Mouse (Mus musculus): Measurements from ENCODE around the gene Imp3.
"Not testable (repeated sequence)": the region's sequence is repeated elsewhere in the genome, so short reads cannot be mapped to it uniquely, and the experiment has no call there.

Imp3 gene

GRCm38 (mm10) chr9:56922746-56923145 lies 14.5 kb upstream of the Imp3 start:
- no peak for DNase-seq (ENCODE audit: low spot score)

- DNase-seq (ENCODE audit: low spot score) = no peak
Observed at GRCm38 (mm10) chr9:56923841-56924650, 13.2 kb upstream of the Imp3 start.

- DNase-seq (ENCODE audit: low spot score) = peak; percentile 47
Observed at GRCm38 (mm10) chr9:56924651-56925027, 12.6 kb upstream of the Imp3 start.

DNA sequence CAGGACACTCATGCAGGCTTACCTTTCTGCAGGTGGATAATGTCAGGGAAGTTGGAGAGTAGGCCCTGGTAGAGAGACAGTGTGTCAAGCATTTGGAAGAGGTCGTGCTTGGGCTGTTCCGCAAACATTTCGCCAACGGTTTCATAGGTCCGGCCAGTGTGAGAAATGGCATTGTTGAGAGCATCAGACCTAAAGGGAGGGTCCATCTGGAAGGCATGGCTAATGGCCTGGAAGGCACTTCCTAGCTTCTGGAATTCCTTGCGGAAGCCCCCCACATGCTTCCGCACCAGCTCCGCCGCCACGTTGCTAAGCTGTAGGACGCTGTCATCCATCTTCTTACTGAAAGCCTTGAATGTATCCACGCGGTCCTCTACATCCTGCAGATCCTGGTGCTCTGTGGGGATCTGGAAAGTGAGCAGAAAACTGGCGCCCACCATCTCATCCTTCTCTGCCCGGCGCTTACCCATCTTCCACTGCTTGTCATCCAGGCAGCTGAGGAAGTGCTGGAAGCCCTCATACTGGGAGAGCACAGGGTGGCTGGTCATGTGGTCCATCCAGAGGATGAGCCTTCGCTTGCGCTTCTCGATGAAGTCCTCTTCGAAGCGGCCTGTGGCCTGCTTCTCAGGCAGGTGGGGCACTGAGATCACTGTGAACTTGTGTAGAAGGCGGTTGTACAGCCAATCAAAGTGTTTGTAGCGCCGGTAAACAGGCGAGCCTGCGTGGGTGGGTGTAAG lies 11.8 kb upstream of the Imp3 start:
- no peak for DNase-seq (ENCODE audit: low spot score)

DNA sequence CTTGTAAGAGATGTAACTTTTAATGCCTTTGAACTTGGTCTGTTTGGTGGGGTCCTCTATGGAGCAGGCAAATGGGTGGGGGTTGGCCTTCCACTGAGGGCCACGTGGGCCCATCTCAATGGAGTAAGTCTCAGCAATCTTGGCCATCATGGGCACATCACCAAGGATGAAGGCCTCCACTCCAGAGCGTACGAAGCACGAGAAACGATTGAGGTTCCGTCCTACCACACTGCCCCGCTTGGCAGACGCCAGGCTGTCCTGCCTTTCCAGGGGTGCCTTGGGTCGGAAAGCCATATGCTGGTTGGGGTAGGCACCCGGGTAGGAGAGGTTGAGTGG lies 11.3 kb upstream of the Imp3 start:
- no peak for DNase-seq (ENCODE audit: low spot score)

DNA sequence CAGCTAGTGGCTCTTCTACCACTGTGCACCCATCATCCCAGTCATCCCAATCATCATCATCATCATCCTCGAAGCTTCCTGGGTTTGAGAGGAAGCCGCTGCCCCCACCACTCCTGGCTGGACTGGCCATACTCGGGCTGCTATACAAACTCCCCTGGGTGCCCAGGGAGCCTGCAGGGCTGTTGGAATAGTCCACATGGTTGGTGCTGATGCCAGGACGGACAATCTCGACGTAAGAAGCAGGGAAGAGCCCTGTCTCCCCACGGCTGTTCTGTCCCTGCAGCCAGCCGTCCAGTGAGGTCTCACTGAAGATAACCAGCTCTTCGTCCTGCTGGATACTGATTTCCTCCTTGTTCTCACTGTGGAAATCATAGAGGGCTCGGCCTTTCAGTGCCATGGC lies 10.9 kb upstream of the Imp3 start:
- DNase-seq (ENCODE audit: low spot score) = no peak

DNA sequence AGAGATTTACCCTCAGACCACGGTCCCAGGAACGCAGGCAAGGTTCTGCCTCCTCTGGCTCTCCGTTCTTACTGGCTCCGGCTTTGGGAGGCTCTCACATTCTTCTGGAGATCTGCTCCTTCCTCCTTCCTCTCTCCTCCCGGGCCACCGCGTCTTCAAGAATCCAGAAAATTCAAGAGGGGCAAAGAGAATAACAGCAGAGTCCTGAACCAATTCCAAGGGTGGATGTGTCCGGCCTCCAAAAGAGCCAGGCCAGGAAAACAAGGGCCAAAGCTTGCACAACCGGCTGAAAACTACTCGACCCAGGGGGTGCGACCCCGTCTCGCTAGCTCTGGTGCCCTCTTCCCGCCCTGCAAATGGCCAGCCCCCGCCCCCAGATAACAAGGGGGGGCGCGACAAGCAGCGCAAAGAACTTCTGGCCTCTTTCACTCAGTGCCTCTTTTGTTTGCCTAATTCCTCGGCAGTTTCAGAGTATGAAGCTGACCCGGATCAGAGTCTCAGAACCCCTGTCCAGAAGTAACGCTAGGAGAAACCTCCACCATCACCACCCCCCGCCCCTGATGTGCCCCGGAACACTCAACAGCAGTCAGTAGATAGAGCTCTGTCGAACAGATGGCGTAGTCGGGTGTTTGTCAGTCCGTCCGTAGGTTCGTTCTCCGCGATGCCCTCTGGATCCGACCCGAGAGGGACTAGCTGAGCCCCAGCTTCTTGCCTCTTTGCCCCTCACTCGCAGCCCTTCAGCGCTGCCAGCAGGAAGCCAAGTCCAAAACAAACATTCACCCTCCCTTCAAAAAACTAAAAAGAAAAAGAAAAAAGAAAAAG lies 9.9 kb upstream of the Imp3 start:
- peak; percentile 63 for DNase-seq (ENCODE audit: low spot score)

DNA sequence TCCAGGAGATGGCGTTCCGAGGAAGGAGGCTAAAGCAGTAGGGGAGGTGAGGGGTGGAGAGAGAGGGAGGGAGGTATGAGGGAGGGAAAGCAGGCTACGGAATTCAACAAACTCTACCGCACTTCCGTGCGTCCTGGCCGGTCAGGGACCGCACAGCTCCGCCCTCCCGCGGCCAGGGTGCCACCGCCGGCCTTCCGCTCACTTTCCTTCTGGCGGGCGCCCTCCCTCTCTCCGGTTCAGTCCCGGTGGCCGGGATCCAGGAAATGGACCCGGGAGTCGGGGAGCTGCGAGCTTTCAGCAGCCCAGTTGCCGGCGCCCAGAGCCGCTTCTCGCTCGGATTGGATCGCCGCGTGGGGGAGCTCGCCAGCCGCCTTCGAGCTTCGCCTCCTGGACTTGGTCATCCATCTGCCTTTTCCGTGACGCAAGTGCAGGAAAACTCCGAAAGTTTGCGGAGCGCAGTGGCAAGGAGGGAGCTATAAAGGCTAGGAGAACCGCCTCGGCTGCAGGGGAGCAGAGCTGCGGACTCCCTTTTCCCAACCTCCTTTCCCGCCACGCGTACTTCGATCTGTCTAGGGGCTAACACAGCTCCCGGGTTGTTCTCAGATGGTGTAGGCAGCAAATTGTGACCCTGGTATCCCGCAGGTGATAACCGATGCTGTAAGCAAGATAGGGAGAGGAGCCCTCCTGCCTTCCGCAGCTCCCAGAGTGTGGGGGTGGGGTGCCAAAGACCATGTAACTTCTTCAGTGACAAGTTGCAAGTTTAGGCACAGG lies 9.0 kb upstream of the Imp3 start, which contains the start of gene Snx33:
Gene Snx33, minus strand, starts transcription at position 331 of the 771 bp plus-strand sequence.
- DNase-seq (ENCODE audit: low spot score) = peak; percentile 92

DNA sequence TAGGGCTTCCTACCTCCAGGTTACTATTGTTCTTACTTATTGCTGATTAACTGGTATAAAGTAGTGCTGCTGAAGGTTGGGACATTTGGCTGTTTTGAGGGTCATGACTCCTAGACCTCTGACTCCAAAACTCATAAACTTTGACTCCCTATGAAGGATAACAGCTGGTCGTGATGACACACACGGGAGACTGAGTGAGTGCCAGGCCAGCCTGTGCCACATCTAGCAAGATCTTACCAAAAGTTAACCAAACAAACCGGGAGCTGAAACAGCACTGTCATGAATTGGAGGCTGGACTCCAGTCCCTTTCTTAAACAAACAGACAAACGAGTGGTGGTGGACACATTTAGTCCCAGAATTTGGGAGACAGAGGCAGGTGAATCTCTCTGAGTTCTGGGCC lies 7.8 kb upstream of the Imp3 start:
- DNase-seq (ENCODE audit: low spot score) = no peak

DNA sequence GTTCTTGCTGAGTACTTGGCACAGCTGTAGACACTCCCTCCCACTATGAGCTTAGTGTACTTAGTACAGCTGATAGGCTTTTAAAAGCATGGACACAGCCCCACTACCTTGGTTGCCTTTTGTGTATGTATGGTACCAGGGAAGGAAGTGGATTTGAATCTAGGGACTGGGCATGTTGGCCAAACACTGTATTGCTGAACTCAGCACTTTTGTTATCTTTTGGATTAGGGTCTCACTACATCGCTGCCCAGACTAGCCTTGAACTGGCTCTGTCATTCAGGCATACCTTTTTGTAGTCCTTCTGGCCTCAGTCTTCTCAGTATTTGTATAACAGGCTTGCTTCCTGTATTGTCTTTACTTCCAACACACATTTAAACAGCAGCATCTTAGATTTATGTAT lies 6.7 kb upstream of the Imp3 start:
- no peak for DNase-seq (ENCODE audit: low spot score)

DNA sequence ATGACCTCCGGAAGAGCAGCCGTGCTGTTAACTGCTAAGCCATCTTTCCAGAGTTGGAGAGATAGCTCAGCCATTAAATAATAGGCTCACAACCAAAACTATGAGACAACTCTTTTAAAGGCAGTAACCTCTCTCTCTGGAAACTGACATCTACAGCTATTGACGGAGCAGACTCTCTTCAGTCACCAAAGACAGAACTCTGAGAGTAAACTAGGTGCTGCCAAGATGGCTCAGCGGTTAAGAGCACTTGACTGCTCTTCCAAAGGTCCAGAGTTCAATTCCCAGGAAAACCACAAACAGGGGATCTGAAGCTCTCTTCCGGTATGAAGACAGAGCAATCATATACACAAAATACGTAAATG lies 433 bp upstream of the Imp3 start:
- no peak for DNase-seq (ENCODE audit: low spot score)

- no peak for DNase-seq (ENCODE audit: low spot score)
Observed at GRCm38 (mm10) chr9:56938374-56938773, 1.1 kb downstream of the Imp3 start.

DNA sequence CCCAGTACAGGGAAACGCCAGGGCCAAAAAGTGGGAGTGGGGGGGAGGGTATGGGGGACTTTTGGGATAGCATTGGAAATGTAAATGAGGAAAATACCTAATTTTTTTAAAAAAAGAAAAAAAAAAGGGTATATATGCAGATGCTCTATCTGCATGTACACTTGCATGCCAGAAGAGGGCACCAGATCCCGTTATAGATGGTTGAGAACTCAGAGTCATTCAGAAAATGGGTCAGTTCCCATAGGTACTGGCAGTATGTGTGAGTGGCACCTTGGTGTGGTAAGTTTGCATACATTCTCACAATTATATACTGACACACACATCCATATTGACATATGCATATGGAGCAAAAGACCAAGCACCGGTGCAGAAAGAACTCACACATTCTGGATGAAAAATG lies 10.2 kb downstream of the Imp3 start:
- DNase-seq (ENCODE audit: low spot score) = peak; percentile 68

DNA sequence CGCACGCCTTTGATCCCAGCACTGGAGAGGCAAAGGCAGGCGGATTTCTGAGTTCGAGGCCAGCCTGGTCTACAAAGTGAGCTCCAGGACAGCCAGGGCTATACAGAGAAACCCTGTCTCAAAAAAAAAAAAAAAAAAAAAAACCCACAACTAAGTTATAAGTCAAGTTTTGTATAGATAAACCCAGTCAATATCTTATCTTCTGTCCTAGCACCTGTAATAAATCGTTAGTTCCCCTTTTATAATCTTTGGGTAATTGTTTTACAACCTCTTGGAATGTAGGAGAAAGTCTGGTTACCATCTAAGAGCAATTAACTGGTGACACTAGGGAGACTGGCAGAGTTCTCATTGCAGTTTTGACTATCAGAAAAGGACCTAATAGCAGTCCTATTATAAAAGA lies 11.4 kb downstream of the Imp3 start:
- DNase-seq (ENCODE audit: low spot score) = not testable (repeated sequence)

DNA sequence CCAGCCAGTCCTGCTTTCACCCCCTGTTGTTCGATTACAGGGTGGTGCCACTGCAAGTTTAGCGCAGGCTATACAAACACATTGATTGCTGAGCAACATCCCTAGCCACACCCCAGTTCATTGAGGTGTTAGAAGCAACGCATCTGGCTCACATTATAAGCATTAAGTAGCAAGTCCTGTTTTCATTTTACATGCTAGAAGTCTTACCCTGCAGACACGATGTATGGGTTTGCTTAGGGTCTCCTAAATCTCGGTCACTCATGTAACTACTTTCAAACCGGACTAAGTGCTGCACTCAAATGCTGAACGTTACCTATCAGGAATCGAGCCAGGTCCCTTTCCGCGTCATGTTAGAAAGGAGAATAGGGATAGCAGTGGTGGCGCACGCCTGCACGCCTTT lies 12.5 kb downstream of the Imp3 start:
- DNase-seq (ENCODE audit: low spot score) = no peak

GRCm38 (mm10) chr9:56950414-56951400 lies 13.4 kb downstream of the Imp3 start, which contains the start of gene Snupn:
Gene Snupn (plus strand): TSS chr9:56950878.
- DNase-seq (ENCODE audit: low spot score) = peak; percentile 98

DNA sequence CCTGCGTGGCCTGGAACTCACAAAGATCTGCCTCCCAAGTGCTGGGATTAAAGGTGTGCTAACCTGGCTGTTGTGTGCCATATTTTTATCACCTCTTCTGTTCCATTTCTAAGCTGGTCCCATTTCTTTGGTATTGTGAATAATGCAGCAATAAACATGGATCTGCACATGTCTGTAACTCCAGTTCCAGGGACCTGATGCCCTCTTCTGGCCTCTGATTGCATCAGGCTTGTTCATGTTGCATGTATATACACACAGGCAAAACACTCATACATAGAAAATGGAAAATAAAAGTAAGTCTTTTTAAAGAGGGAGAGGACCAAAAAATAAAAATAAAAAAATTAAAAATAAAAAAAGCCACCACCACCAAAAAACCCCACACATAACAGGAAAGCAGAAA lies 16.3 kb downstream of the Imp3 start:
- DNase-seq (ENCODE audit: low spot score) = no peak

DNA sequence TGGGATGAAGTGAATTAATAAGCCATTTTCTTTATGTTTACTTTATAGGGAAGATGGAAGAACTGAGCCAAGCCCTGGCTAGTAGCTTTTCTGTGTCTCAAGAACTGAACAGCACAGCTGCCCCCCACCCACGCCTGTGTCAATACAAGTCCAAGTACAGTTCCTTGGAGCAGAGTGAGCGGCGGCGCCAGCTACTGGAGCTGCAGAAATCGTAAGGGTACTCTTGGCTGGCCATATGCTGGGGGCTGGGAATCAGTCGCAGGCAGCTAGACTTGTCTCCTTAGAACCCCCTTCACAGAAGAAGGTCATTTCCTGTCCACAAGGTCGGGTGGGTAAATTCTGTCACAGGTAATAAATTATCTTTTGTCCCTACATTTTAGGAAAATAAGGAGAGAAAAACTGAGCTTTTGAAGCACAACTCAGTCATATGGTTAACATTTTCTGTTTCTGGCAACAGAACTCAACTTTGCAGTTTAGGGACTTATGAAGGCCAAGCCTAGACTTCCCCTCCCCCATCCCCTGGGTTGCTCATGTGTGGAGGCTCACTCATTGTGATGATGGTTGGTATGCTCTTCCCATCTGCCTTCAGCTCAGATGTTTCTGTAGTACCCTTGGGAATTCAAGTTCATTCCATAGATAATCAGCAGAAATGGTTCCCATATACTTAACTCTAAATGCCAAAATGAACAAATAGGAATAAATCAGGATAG lies 19.8 kb downstream of the Imp3 start:
- no peak for DNase-seq (ENCODE audit: low spot score)

GRCm38 (mm10) chr9:56958689-56959088 lies 21.4 kb downstream of the Imp3 start:
- no peak for DNase-seq (ENCODE audit: low spot score)

DNA sequence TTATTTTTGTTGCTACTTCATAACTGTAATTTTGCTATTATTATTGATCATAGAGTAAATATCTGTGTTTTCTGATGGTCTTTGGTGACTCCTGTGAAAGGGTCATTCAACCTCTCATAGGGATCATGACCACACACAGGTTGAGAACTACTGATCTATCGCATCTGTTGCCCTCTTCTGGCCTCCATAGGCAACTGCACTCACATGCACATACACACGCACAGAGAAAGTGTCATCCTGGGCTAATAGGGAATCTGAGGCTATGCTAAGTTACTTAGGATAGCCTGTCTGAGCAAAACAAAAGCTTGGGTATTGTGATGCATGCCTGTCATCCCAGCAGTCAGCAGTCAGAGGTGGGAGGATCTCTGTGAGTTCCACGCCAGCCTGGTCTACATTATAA lies 24.3 kb downstream of the Imp3 start:
- DNase-seq (ENCODE audit: low spot score) = no peak

Data from retina, embryonic 14.5 days (tissue).